Mouse (Mus musculus): ENCODE measurements around the gene Gm48551.
A peak's percentile ranks its signal among the peaks of the same experiment; 100 is the strongest.

DNA sequence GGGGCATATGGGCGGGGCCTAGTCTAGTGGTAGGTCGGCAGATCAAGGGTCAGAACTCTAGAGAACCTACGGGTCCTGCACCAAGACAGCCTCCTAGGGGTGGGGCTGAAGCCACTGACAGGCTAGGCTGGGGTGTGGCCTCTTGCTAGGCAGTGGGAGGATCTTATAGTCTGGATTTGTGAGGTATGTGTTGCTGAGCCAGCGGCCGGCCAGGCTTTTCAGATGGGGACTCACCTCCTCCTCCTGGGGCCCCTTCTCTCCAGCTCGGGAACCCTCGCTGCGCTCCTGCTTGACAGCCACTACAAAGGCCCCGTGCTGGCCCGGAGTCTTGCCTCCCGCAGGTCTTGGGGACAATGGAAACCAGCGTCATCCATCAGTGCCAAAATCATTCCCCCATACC lies 35.1 kb upstream of the Gm48551 start:
- TF ChIP-seq CTCF (IDR thresholded peaks at IDR 0.05; ENCODE audit: low read depth), result peak; percentile 19; the same call in 1 of the 2 replicates
- TF ChIP-seq EP300 (optimal IDR thresholded peaks at IDR 0.05), result no peak
